Mouse (Mus musculus) fibroblast of lung, adult 2 months (primary cell): ENCODE data around the gene Ptp4a2.
"Not testable (repeated sequence)": the region's sequence is repeated elsewhere in the genome, so short reads cannot be mapped to it uniquely, and the experiment has no call there.

ENCODE experiments used
- DNase-seq: peaks from one replicate; pipeline ENCODE4 v3.0.0-alpha.2; 2011; ENCODE audit warnings: low read depth

The Ptp4a2 gene

GRCm38 (mm10) chr4:129810798-129811604, at the start of gene Ptp4a2:
Gene Ptp4a2, plus strand, starts transcription at chr4:129811219.
- no peak for DNase-seq

GRCm38 (mm10) chr4:129761606-129762005, 49.4 kb upstream of the Ptp4a2 start:
- no peak for DNase-seq

- not testable (repeated sequence) for DNase-seq
These were observed 48.5 kb upstream of the Ptp4a2 start for GRCm38 (mm10) chr4:129762496-129762895.

GRCm38 (mm10) chr4:129765351-129765750, 45.7 kb upstream of the Ptp4a2 start:
- no peak for DNase-seq

GRCm38 (mm10) chr4:129767782-129768181, 43.2 kb upstream of the Ptp4a2 start:
- DNase-seq = no peak

- DNase-seq = not testable (repeated sequence)
These were observed 42.3 kb upstream of the Ptp4a2 start for GRCm38 (mm10) chr4:129768742-129769141.

- DNase-seq = no peak
These were observed 40.4 kb upstream of the Ptp4a2 start for GRCm38 (mm10) chr4:129770600-129770999.

GRCm38 (mm10) chr4:129771314-129771671, 39.7 kb upstream of the Ptp4a2 start:
- DNase-seq = no peak

GRCm38 (mm10) chr4:129771672-129772521, 39.1 kb upstream of the Ptp4a2 start:
- peak; percentile 34 for DNase-seq

GRCm38 (mm10) chr4:129781881-129782675, 28.9 kb upstream of the Ptp4a2 start:
- no peak for DNase-seq

GRCm38 (mm10) chr4:129782857-129783331, 28.1 kb upstream of the Ptp4a2 start:
- DNase-seq = no peak

GRCm38 (mm10) chr4:129783506-129783905, 27.5 kb upstream of the Ptp4a2 start:
- DNase-seq = no peak

- peak; percentile 76 for DNase-seq
These were observed 25.8 kb upstream of the Ptp4a2 start for GRCm38 (mm10) chr4:129785178-129785577.

- no peak for DNase-seq
These were observed 22.3 kb upstream of the Ptp4a2 start for GRCm38 (mm10) chr4:129788693-129789092.

GRCm38 (mm10) chr4:129789635-129790034, 21.4 kb upstream of the Ptp4a2 start:
- DNase-seq = no peak

- no peak for DNase-seq
These were observed 20.5 kb upstream of the Ptp4a2 start for GRCm38 (mm10) chr4:129790475-129790874.

- DNase-seq = no peak
These were observed 19.6 kb upstream of the Ptp4a2 start for GRCm38 (mm10) chr4:129791399-129791798.

GRCm38 (mm10) chr4:129792666-129793202, 18.3 kb upstream of the Ptp4a2 start:
- no peak for DNase-seq

GRCm38 (mm10) chr4:129793713-129794329, 17.2 kb upstream of the Ptp4a2 start:
- DNase-seq = peak; percentile 69

GRCm38 (mm10) chr4:129795151-129795860, 15.7 kb upstream of the Ptp4a2 start:
- peak; percentile 77 for DNase-seq

- DNase-seq = no peak
These were observed 15.2 kb upstream of the Ptp4a2 start for GRCm38 (mm10) chr4:129795861-129796260.
